Mouse (Mus musculus): ENCODE measurements around the gene Ypel4. TPM values are rescaled to one million over a fixed set of nuclear protein-coding genes. Genes with fewer than 3 reads are reported as not detected.
A peak's percentile ranks its signal among the peaks of the same experiment; 100 is the strongest.
"Not testable (repeated sequence)": the region's sequence is repeated elsewhere in the genome, so short reads cannot be mapped to it uniquely, and the experiment has no call there.

The Ypel4 gene
- total RNA-seq, 2 experiments from 2014 or later: 65.8 to 94.6 TPM

DNA sequence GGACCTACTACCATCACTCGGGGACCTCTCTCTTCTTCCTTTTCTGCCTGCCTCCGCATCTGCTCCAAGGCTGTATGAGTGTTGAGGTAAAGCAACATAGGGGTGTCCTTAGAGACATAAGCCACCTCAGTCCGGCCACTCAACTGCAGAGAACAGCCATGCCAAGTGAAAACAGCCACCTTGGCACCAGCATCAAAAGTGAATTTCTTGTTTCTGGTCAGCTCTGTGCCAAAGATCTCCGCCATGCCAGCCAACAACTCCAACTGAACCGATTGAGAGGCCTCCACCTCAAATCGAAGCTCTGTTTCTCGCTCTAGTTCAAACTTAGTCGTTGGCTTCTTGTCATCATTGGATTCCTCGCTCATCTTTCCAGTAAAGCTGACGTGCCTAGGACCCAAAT, 8.1 kb upstream of the Ypel4 start:
- intact Hi-C loops (cut with DNase I): no loop called here

DNA sequence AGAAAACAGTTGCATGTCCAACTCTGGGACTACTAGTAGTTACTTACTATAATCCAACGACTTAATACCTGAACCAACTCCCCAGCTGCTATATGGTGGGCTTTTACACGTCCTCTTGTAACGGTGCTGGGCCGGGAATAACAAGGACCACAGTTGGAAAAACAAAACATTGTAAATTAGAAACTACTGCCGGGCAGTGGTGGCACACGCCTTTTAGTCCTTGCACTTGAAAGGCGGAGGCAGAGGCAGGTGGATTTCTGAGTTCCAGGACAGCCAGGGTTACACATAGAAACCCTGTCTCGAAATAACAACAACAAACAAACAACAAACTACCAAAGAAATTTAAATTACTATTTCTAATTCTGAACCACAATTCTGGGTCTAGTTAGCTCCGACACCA, 7.1 kb upstream of the Ypel4 start:
- intact Hi-C loops (cut with DNase I): loop anchor here (1.0 kb wide), 1 partner anchor 11 kb away; the partner anchor contains the start of gene Zdhhc5
- DNase-seq (ENCODE audit: low spot score in 2 of 2): no peak

More for the DNA sequence above, 8.1 kb upstream of the Ypel4 start:
- DNase-seq (ENCODE audit: low spot score in 2 of 2): no peak

DNA sequence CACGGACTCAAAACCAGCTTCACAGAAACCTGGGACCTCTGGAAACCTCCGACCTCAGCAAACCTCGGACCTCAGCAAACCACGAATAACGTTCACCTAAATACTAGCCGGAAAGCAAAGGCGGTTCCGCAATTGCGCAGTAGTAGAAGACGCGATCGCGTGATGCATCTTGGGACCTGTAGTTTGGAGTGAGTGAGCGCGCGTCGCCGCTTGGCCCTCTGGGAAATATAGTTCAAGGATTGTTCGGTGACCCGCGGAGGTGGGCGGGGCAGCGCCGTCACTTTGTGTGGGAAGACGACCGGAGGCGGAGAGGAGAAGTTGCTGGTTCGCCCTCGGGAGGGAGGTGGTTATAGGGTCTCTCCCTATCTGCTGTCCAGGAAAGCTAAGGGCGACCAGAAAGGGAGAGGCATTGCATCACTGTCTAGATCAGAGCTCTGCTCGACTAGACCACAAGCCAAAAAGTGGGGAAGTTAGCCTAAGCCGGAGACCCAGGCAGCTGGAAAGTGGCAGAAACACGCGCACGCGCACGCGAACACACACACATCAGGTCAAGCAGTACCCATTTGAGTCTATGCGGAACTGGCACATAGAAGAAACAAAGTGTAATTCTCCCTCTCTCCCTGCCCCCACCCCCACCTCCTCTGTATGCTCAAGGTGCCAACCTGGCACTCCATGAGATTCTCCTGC, 6.5 kb upstream of the Ypel4 start, which contains the start of gene Clp1:
Gene Clp1, minus strand, starts transcription at position 179 of the 687 bp plus-strand sequence.
- peak; percentile 96 to 97 for DNase-seq (ENCODE audit: low spot score in 2 of 2)
- intact Hi-C loops (cut with DNase I): loop anchor here (1.0 kb wide), 1 partner anchor 12 kb away; the partner anchor contains the start of gene Zdhhc5

DNA sequence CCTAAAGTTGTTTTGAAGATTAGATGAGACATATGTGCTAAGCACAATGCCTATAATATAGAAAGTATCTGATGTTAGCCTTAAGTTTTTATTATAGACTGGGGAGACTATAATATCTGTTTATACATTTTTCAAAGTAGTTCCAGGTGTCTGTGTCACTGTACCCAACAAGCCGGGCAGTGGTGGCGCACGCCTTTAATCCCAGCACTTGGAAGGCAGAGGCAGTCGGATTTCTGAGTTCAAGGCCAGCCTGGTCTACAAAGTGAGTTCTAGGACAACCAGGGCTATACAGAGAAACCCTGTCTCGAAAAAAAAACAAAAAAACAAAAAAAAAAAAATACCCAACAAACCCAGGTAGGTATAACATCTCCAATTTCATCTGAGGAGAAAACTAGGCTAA, 5.7 kb upstream of the Ypel4 start:
- DNase-seq (ENCODE audit: low spot score in 2 of 2); intact Hi-C loops (cut with DNase I): not testable (repeated sequence)

DNA sequence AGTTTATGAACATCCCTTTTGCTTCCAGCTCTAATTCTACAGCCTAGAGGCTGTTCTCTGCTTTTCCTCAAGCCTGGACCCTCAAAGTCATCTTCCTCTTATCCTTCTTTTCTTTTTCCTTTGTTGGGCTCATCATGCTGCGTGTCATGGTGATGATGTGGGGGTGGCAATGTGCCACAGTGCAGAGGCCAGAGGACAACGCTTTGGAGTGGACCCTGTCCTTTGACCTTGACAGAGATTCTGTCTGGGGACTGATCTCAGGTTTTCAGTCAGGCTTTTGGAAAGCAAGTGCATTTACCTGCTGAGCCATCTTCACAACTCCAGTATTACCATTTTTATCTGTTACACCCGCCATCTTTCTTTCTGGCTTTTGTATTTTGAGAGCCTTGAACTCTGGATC, 2.7 kb upstream of the Ypel4 start:
- intact Hi-C loops (cut with DNase I): loop anchor here (10.0 kb wide), 1 partner anchor 314 kb away; the partner anchor contains the start of gene Tnks1bp1
- DNase-seq (ENCODE audit: low spot score in 2 of 2): no peak

DNA sequence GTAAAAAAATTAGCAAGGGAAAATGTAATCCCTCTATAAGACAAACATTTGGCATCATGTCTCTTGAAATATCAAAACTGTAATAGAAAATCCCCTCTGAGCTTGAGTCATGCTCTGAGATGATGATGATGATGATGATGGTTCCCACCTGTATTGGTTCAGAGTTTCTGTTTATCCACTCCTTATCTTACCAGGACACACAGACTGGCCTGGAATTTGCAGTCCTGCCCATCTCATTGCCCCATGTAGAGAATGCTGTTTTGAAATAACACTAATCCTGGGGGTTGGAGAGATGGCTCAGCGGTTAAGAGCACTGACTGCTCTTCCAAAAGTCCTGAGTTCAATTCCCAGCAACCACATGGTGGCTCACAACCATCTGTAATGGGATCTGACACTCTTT, 1.5 kb upstream of the Ypel4 start:
- no peak for DNase-seq (ENCODE audit: low spot score in 2 of 2)
- intact Hi-C loops (cut with DNase I): loop anchor here (10.0 kb wide), 1 partner anchor 312 kb away; the partner anchor contains the start of gene Tnks1bp1

DNA sequence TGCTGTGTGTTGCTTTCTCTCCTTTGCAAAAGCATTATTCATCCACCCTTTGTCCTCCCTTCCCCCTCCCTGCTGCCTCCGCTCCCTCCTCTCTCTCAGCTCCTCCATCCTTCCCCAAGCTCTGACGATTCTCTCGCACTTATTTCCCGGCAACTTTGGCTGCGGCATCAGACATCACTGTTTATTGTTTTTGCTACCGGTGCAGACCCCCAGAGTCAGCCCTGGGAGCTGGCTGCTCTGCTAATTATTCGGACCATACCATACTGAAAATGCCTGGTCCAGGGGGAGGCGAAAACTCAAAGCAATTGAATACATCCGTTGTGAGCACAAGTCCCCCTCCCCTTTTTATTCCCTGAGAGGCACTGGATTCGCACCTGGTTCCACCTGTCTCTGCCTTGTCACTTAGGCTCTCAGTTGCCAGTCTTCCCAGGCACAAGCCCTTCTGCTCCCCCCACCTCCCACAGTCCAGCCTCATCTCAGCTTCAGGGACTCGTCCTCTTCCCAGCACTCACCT, 550 bp downstream of the Ypel4 start:
- DNase-seq (ENCODE audit: low spot score in 2 of 2): peak; percentile 37 to 41
- intact Hi-C loops (cut with DNase I): loop anchor here (10.0 kb wide), 1 partner anchor 310 kb away; the partner anchor contains the start of gene Tnks1bp1

DNA sequence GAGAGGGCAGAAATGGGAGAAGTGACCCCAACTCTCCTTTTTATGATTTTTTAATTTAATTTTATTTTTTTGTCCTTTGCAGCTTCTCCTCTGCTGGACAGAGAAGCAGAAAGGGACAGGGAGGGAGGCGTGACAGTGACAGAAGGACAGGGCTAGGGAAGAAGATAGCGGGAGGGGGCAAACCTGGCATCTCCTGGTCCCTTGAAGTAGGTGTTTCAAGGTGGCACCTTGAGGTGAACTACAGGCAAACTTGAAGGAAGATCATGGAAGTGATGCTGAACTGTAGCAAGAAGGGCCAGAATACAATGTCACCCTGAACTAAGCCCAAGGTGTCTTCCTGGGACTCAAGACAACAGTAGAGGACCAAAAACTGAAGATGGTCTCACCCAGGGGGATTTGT, 1.1 kb downstream of the Ypel4 start:
- intact Hi-C loops (cut with DNase I): loop anchor here (10.0 kb wide), 1 partner anchor 310 kb away; the partner anchor contains the start of gene Tnks1bp1
- no peak for DNase-seq (ENCODE audit: low spot score in 2 of 2)

DNA sequence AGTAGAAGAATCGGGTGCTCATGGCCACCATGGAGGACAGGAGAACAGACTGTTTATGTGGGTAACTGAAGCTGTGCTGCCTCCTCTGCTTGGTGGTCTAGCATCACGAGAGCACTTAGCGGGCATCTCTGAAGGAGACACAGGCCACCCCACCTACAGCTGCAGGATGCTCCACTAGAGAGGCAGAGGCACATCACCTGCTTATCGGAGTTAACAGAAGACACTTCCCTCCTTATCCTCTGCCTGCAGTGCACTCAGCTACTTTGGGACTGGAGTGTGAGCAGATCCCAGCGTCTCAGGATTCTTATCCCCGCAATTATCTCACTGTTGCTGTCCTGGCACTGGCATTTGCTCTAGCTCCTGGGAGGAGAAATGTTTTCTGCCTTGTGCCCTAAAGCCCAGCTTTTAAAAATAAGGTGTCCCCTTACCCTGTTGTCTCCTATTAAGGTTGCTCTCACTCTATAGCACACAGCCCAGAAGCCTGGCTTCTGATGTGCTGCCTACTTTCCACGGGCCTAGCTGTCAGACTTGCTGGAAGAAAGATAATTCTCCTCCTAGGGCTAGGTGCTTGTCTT, 1.6 kb downstream of the Ypel4 start:
- intact Hi-C loops (cut with DNase I): loop anchor here (10.0 kb wide), 1 partner anchor 309 kb away; the partner anchor contains the start of gene Tnks1bp1
- no peak for DNase-seq (ENCODE audit: low spot score in 2 of 2)

DNA sequence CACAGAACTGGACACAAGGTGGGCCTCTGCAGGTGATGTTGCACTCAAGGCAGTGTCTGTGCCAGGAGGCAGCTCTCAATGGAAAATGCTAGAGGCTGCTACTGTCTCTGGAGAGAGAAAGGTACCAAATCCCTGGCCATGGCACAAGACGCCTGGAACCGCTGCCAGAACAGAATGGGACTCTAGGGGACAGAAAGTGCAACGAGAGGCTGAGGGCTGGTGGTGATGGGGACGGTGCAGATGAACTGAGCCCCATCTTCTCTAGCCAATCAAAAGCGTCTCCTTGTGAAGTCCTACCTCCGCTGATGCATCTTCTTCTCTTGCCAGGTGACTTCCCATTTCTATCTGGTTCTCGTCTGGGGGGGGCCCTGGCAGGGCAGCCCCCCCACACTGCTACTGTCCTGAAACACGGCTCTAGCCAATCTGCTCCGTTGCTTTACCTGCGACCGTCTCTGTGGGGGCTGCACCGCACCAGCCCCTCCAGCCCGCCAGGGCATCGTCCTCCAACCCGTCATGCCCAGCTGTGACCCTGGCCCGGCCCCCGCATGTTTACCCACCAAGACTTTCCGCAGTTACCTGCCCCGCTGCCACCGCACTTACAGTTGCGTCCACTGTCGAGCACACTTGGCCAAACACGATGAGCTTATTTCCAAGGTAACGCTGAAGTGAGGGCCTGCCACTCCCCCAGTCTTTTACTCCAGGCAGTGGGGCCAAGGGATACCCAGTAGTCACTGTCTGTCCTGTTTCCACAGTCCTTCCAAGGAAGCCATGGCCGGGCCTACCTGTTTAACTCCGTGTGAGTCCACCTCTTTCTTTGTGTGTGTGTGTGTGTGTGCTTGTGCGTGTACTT, 2.7 kb downstream of the Ypel4 start:
- intact Hi-C loops (cut with DNase I): loop anchor here (10.0 kb wide), 1 partner anchor 308 kb away; the partner anchor contains the start of gene Tnks1bp1
- DNase-seq (ENCODE audit: low spot score in 2 of 2): peak in 1 of 2 experiments; percentile 13

DNA sequence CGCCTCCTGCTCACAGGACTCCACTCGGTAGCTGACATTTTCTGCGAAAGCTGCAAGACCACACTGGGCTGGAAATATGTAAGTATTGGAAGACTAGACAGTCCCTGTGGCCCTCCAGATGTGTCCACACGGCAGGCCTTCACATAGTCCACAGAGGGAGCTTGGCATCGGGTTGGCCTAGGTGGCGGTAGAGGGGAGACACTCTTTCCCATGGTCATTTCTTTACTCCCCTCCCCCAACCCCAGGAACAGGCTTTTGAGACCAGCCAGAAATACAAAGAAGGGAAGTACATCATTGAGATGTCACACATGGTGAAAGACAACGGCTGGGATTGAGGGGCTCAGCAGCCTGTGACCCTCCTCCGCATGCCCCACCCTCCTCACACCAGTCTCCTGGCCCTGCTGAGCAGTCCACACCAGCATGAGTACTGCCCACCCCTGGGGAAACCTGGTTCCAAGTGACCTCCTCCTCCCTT, 3.6 kb downstream of the Ypel4 start:
- intact Hi-C loops (cut with DNase I): loop anchor here (10.0 kb wide), 1 partner anchor 307 kb away; the partner anchor contains the start of gene Tnks1bp1
- no peak for DNase-seq (ENCODE audit: low spot score in 2 of 2)

DNA sequence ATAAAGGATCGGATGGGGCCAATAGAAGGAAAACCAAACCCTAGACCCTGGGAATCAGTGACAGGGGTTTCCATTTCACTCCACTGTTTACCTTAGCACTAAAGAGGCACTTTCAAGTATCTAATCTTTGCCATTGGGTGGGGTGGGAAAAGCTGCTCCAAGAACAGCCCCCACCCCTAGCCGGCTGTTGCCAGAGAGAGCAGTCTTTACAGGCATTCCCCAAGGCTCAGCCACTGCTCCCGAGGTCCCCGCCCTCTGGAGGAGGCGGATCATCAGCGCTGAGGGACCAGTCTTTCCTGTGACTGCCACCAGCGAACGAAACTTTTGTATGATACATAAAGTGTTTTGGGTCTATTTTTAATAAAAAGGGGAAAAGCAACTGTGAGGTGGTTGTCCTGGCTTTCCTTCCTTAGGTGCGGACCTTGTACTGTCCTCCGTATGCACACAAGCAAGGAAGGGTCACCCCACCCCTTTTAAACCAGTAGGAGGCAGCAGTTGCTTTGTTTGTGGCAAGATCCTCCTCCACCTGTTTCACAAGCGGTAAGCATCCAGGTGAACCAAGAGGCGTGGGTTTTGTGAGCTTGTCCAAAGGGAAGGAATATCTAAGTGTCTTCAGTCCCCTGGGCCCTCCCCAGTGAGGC, 4.5 kb downstream of the Ypel4 start:
- intact Hi-C loops (cut with DNase I): loop anchor here (10.0 kb wide), 1 partner anchor 306 kb away; the partner anchor contains the start of gene Tnks1bp1
- no peak for DNase-seq (ENCODE audit: low spot score in 2 of 2)

DNA sequence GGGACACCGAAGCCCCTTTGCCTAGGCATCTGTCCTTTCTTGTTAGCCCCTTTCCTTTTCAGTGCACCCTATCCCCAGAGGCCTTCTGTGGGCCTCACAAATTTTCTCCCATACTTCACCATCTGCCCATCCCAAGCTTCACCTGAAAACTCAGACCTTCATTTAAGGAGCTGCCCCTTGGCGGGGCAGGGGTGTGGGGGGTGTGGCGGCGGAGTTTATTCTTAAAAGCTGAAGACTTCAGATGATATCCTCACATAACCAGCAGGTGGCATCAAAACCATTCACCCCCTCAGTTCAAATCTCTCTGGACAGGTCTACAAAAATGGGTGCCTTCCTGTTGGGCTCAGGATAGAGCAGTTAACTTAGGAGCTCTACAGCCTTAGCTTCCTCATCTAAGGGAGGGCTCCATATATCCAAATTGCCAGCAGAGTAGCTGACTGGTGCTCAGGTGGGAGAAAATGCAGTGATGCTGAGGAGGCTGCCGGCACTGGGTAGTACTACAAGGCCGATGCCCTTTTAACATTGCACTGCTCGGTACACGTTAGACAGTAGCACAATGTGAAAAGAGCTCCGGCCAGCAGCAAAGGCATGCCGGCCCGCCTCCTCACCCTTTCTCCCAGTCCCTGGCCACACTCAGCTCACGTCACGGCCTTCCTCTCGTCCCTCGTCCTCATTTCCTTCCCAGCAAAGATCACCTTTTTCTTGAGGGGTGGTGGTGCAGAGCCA, 6.9 kb downstream of the Ypel4 start:
- intact Hi-C loops (cut with DNase I): loop anchor here (5.0 kb wide), 1 partner anchor 57 kb away; the partner anchor contains the start of gene Ube2l6

DNA sequence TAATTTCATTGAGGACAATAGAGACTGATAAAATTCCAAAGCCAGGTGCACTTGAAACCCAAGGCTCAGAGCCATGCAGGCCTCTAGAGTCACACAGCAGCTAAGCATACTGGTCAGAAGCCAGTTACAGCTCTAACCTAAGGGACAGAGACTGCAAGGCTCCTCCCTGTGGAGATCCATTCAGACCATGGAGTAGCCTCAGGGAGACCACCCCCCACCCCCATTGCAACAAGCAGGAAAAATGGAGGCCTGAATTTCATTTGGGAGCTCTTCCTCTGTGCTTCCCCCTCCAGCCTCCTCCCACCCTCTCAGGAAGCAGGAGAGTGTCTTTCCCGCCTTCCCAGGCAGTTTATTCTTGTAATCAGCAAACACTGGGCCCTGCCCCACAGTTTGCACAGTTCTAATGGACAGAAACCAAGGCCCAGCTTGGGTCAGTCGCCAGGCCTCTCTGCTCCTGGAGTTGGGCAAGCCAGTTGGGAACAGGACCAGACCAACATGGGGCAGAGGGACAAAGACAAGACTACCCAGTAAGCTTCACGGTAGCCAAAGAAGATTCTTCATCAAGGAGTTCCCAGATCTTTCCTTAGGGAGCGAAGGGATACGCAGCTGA, 8.1 kb downstream of the Ypel4 start:
- DNase-seq (ENCODE audit: low spot score in 2 of 2): no peak
- intact Hi-C loops (cut with DNase I): loop anchor here (5.0 kb wide), 1 partner anchor 55 kb away; the partner anchor contains the start of gene Ube2l6

More for the DNA sequence above, 6.9 kb downstream of the Ypel4 start:
- DNase-seq (ENCODE audit: low spot score in 2 of 2): no peak

DNA sequence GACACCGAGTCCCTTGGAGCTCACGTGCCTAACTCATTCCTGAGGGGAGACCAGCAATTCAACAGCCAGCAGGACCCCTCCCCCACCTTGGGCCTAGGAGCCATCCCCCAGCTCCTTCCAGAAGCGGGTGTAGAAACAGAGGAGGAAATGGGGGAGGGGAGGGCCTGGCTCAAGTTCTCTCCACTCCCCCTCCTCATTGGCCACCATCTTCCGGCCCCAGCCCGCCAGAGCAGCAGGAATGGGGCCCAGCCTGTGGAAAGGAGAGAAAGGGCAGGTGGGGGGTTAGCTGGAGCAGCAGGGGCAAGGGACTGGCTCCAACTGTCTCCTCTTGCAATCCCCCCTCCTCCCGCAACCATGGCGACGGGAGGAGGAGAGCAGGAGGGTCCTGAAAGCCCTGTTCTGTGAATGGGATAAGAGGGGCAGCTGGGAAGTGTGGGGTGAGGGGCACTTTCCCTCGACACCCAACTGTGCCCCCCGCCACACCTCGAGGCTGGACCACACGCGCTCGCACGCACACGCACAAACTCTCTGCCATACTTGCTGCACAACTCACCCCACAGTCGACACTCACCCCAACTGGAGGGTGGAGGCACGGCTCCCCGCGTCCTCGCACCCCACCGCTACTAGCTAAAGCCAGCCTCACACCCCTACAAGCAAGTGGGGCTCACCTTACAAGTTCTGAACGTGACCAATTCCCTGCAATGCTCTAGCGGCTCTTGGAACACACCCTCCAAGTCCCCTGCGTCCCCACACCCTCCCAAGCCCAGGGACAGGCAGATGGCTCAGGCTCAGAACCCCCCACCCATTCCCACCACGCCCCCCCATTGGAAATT, 8.8 kb downstream of the Ypel4 start:
- intact Hi-C loops (cut with DNase I): loop anchor here (5.0 kb wide), 1 partner anchor 55 kb away; the partner anchor contains the start of gene Ube2l6
- DNase-seq (ENCODE audit: low spot score in 2 of 2): peak in 1 of 2 experiments; percentile 10

DNA sequence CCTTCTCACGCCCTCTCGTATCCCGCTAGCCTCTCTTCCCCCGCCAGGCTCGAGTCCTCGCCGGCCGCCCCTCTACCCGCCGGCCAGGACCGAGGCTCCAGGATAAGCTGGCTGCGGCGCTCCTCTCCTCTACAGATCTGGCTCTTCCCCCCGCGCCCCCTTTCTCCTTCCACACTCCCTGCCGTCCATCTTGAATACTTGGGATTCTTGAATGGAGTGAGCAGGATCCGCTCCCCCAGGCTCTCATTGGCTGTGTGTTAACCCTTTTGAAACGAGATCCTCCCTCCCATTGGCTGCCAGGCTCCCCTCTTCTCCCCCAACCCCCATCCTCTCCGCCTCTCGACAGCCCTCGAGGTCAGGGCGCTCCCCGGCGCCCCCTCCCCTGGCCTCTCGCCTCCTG, 9.7 kb downstream of the Ypel4 start, which contains the start of gene Gm19426:
Gene Gm19426, minus strand, starts transcription at position 95 of the 400 bp plus-strand sequence.
- peak; percentile 47 to 53 for DNase-seq (ENCODE audit: low spot score in 2 of 2)
- intact Hi-C loops (cut with DNase I): loop anchor here (5.0 kb wide), 1 partner anchor 54 kb away; the partner anchor contains the start of gene Ube2l6
